Mouse (Mus musculus): ENCODE data around the gene Bmp7.

DNA sequence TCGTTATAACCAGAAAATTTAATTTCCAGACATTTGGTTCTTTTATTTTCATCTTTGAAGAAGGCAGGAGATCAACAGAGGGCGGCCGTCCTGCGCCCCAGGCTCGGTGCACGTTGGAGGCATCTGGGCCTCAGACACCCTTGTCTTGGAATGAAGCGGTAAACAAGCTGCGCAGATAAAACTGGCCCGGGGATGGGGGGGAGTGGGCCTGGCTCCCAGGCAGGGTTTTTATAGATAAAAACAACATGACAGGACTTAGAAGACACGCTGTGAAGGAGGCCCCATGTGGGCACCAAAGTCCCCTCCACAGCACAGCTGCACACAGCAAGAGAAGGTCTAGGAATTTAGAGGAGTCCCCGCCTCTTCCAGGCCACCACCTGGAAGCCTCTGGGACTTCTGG lies 10.6 kb upstream of the Bmp7 start:
- TF ChIP-seq CTCF (IDR thresholded peaks at IDR 0.05; ENCODE audit: extremely low read depth, insufficient read length, insufficient replicate concordance, low read depth, low read length) (no peak), POLR2A (IDR thresholded peaks at IDR 0.05; ENCODE audit: low read depth, low read length) (no peak)

Data from small intestine, adult 2 months (tissue).